Mouse (Mus musculus): ENCODE results near the gene Klhl36. TPM values are rescaled to one million over a fixed set of nuclear protein-coding genes. Genes with fewer than 3 reads are reported as not detected.
"Not testable (repeated sequence)": the region's sequence is repeated elsewhere in the genome, so short reads cannot be mapped to it uniquely, and the experiment has no call there.

Gene Klhl36
- polyA plus RNA-seq, 1 experiment from 2014 or later, result 12.9 TPM

- Histone ChIP-seq H3K9me3 (ENCODE audit: control insufficient read depth, low read length) (no peaks in the 10 kb centered on the region), H3K27me3 (replicated peaks; ENCODE audit: control insufficient read depth, insufficient read depth, low read length) (no peaks in the 10 kb centered on the region), H3K4me1 (replicated peaks; ENCODE audit: control insufficient read depth, insufficient read depth, low read length) (peaks cover 41% of the 10 kb centered on the region), H3K4me2 (ENCODE audit: low read length) (peak overlapping the region; percentile 88), H3K36me3 (ENCODE audit: control insufficient read depth, insufficient read depth, low read length) (peaks cover 6% of the 10 kb centered on the region; the same call in 1 of the 2 replicates), H3K4me3 (ENCODE audit: low read depth, low read length) (peak overlapping the region; percentile 75), H3K27ac (ENCODE audit: low read depth) (peak overlapping the region; percentile 51; the same call in 1 of the 2 replicates), H3K9ac (ENCODE audit: low read length) (peak overlapping the region; percentile 5; the same call in 1 of the 2 replicates)
- 59% methylated on average over 19 of the region's 19 CpGs for WGBS
- ATAC-seq (replicated peaks; ENCODE audit: low FRiP score, low TSS enrichment, low read depth), result no peak
- no peak for DNase-seq (ENCODE audit: low spot score)
Observed at GRCm38 (mm10) chr8:119838100-119838982, 23.7 kb upstream of the Klhl36 start.

- peak overlapping the region; percentile 88 for H3K4me2 ChIP-seq (ENCODE audit: low read length)
- no peak overlapping the region for H3K27ac ChIP-seq (ENCODE audit: low read depth)
- H3K9ac ChIP-seq (ENCODE audit: low read length), result peak overlapping the region; percentile 75; the same call in 1 of the 2 replicates
- H3K4me1 ChIP-seq (replicated peaks; ENCODE audit: control insufficient read depth, insufficient read depth, low read length), result peaks cover 37% of the 10 kb centered on the region
- peaks cover 6% of the 10 kb centered on the region; the same call in 1 of the 2 replicates for H3K36me3 ChIP-seq (ENCODE audit: control insufficient read depth, insufficient read depth, low read length)
- peak overlapping the region; percentile 75 for H3K4me3 ChIP-seq (ENCODE audit: low read depth, low read length)
- WGBS, result 58% methylated on average over 4 of the region's 4 CpGs
- DNase-seq (ENCODE audit: low spot score), result no peak
- H3K9me3 ChIP-seq (ENCODE audit: control insufficient read depth, low read length), result no peaks in the 10 kb centered on the region
- no peak for ATAC-seq (replicated peaks; ENCODE audit: low FRiP score, low TSS enrichment, low read depth)
- no peaks in the 10 kb centered on the region for H3K27me3 ChIP-seq (replicated peaks; ENCODE audit: control insufficient read depth, insufficient read depth, low read length)
Observed at GRCm38 (mm10) chr8:119838983-119839340, 23.1 kb upstream of the Klhl36 start.

GRCm38 (mm10) chr8:119839419-119840021 is 22.5 kb upstream of the Klhl36 start:
- Histone ChIP-seq H3K27ac (ENCODE audit: low read depth) (no peak overlapping the region), H3K27me3 (replicated peaks; ENCODE audit: control insufficient read depth, insufficient read depth, low read length) (no peaks in the 10 kb centered on the region), H3K4me3 (ENCODE audit: low read depth, low read length) (peak overlapping the region; percentile 75), H3K4me2 (ENCODE audit: low read length) (peak overlapping the region; percentile 88), H3K4me1 (replicated peaks; ENCODE audit: control insufficient read depth, insufficient read depth, low read length) (peaks cover 37% of the 10 kb centered on the region), H3K9ac (ENCODE audit: low read length) (peak overlapping the region; percentile 75), H3K9me3 (ENCODE audit: control insufficient read depth, low read length) (no peaks in the 10 kb centered on the region), H3K36me3 (ENCODE audit: control insufficient read depth, insufficient read depth, low read length) (peaks cover 5% of the 10 kb centered on the region; the same call in 1 of the 2 replicates)
- DNase-seq (ENCODE audit: low spot score), result no peak
- ATAC-seq (replicated peaks; ENCODE audit: low FRiP score, low TSS enrichment, low read depth), result no peak
- 13% methylated on average over 14 of the region's 14 CpGs for WGBS

- Histone ChIP-seq H3K4me3 (ENCODE audit: low read depth, low read length) (peak within 1 kb of the TSS; percentile 75), H3K4me2 (ENCODE audit: low read length) (peak within 1 kb of the TSS; percentile 88), H3K27me3 (replicated peaks; ENCODE audit: control insufficient read depth, insufficient read depth, low read length) (no peaks in the 10 kb centered on the region), H3K9ac (ENCODE audit: low read length) (peak within 1 kb of the TSS; percentile 75), H3K4me1 (replicated peaks; ENCODE audit: control insufficient read depth, insufficient read depth, low read length) (peaks cover 37% of the 10 kb centered on the region), H3K27ac (ENCODE audit: low read depth) (peak within 1 kb of the TSS; percentile 87), H3K36me3 (ENCODE audit: control insufficient read depth, insufficient read depth, low read length) (no peaks in the 10 kb centered on the region), H3K9me3 (ENCODE audit: control insufficient read depth, low read length) (no peaks in the 10 kb centered on the region)
- DNase-seq (ENCODE audit: low spot score) (peak; percentile 97), ATAC-seq (replicated peaks; ENCODE audit: low FRiP score, low TSS enrichment, low read depth) (peak; percentile 88)
- under 1% methylated on average over 57 of the region's 57 CpGs for WGBS
Observed at GRCm38 (mm10) chr8:119840275-119840808, 21.7 kb upstream of the Klhl36 start, which contains the start of gene Cotl1. Gene Cotl1, minus strand, starts transcription at chr8:119840544.

GRCm38 (mm10) chr8:119840905-119841411 is 21.1 kb upstream of the Klhl36 start:
- H3K9ac ChIP-seq (ENCODE audit: low read length), result peak overlapping the region; percentile 18; the same call in 1 of the 2 replicates
- peak overlapping the region; percentile 87 for H3K27ac ChIP-seq (ENCODE audit: low read depth)
- WGBS, result 7% methylated on average over 8 of the region's 8 CpGs
- no peaks in the 10 kb centered on the region for H3K9me3 ChIP-seq (ENCODE audit: control insufficient read depth, low read length)
- H3K4me1 ChIP-seq (replicated peaks; ENCODE audit: control insufficient read depth, insufficient read depth, low read length), result peaks cover 37% of the 10 kb centered on the region
- peak overlapping the region; percentile 75 for H3K4me3 ChIP-seq (ENCODE audit: low read depth, low read length)
- DNase-seq (ENCODE audit: low spot score) (no peak), ATAC-seq (replicated peaks; ENCODE audit: low FRiP score, low TSS enrichment, low read depth) (peak; percentile 75)
- no peaks in the 10 kb centered on the region for H3K36me3 ChIP-seq (ENCODE audit: control insufficient read depth, insufficient read depth, low read length)
- H3K27me3 ChIP-seq (replicated peaks; ENCODE audit: control insufficient read depth, insufficient read depth, low read length), result no peaks in the 10 kb centered on the region
- peak overlapping the region; percentile 88 for H3K4me2 ChIP-seq (ENCODE audit: low read length)

- H3K4me1 ChIP-seq (replicated peaks; ENCODE audit: control insufficient read depth, insufficient read depth, low read length), result peaks cover 19% of the 10 kb centered on the region
- ATAC-seq (replicated peaks; ENCODE audit: low FRiP score, low TSS enrichment, low read depth) (no peak), DNase-seq (ENCODE audit: low spot score) (peak; percentile 77)
- H3K27me3 ChIP-seq (replicated peaks; ENCODE audit: control insufficient read depth, insufficient read depth, low read length), result no peaks in the 10 kb centered on the region
- no peak overlapping the region for H3K4me2 ChIP-seq (ENCODE audit: low read length)
- H3K9ac ChIP-seq (ENCODE audit: low read length), result no peak overlapping the region
- no peak overlapping the region for H3K4me3 ChIP-seq (ENCODE audit: low read depth, low read length)
- no peaks in the 10 kb centered on the region for H3K36me3 ChIP-seq (ENCODE audit: control insufficient read depth, insufficient read depth, low read length)
- H3K9me3 ChIP-seq (ENCODE audit: control insufficient read depth, low read length), result no peaks in the 10 kb centered on the region
- H3K27ac ChIP-seq (ENCODE audit: low read depth), result no peak overlapping the region
- WGBS, result 3% methylated on average over 4 of the region's 4 CpGs
Observed at GRCm38 (mm10) chr8:119843444-119843843, 18.6 kb upstream of the Klhl36 start.

GRCm38 (mm10) chr8:119844577-119844976 is 17.5 kb upstream of the Klhl36 start:
- Histone ChIP-seq H3K9me3 (ENCODE audit: control insufficient read depth, low read length) (no peaks in the 10 kb centered on the region), H3K27ac (ENCODE audit: low read depth) (no peak overlapping the region), H3K4me2 (ENCODE audit: low read length) (no peak overlapping the region)

GRCm38 (mm10) chr8:119845741-119846140 is 16.3 kb upstream of the Klhl36 start:
- not testable (repeated sequence) for DNase-seq (ENCODE audit: low spot score); H3K4me1 ChIP-seq (replicated peaks; ENCODE audit: control insufficient read depth, insufficient read depth, low read length); H3K9me3 ChIP-seq (ENCODE audit: control insufficient read depth, low read length); H3K4me3 ChIP-seq (ENCODE audit: low read depth, low read length); H3K36me3 ChIP-seq (ENCODE audit: control insufficient read depth, insufficient read depth, low read length); H3K27me3 ChIP-seq (replicated peaks; ENCODE audit: control insufficient read depth, insufficient read depth, low read length); H3K4me2 ChIP-seq (ENCODE audit: low read length); ATAC-seq (replicated peaks; ENCODE audit: low FRiP score, low TSS enrichment, low read depth); H3K27ac ChIP-seq (ENCODE audit: low read depth); H3K9ac ChIP-seq (ENCODE audit: low read length)
- WGBS, result 81% methylated on average over 7 of the region's 7 CpGs

More at GRCm38 (mm10) chr8:119844577-119844976, 17.5 kb upstream of the Klhl36 start:
- peaks cover 9% of the 10 kb centered on the region for H3K4me1 ChIP-seq (replicated peaks; ENCODE audit: control insufficient read depth, insufficient read depth, low read length)
- WGBS, result 27% methylated on average over 8 of the region's 8 CpGs
- no peaks in the 10 kb centered on the region for H3K27me3 ChIP-seq (replicated peaks; ENCODE audit: control insufficient read depth, insufficient read depth, low read length)
- no peak for ATAC-seq (replicated peaks; ENCODE audit: low FRiP score, low TSS enrichment, low read depth)
- H3K36me3 ChIP-seq (ENCODE audit: control insufficient read depth, insufficient read depth, low read length), result no peaks in the 10 kb centered on the region
- DNase-seq (ENCODE audit: low spot score), result no peak
- no peak overlapping the region for H3K4me3 ChIP-seq (ENCODE audit: low read depth, low read length)
- no peak overlapping the region for H3K9ac ChIP-seq (ENCODE audit: low read length)

All from intestine, embryonic 14.5 days (tissue).